Mouse (Mus musculus): ENCODE data around the gene Rapgef5.

GRCm38 (mm10) chr12:117663637-117664036 is 147.4 kb downstream of the Rapgef5 start:
- TF ChIP-seq CTCF (IDR thresholded peaks at IDR 0.05; ENCODE audit: low read depth) (no peak), EP300 (optimal IDR thresholded peaks at IDR 0.05) (no peak)

Measured in stomach, postnatal 0 days (tissue).